Mouse (Mus musculus) limb, embryonic 13.5 days (tissue): Measurements from ENCODE around the gene Polg. TPM values are rescaled to one million over a fixed set of nuclear protein-coding genes. Genes with fewer than 3 reads are reported as not detected.

Experiments
- ATAC-seq: fragments of 200-750 bp; cut with Nextera tagmentation; 2 replicates; pipeline ENCODE4 v1.8.0; 2017; ENCODE audit warnings: low read depth, moderate number of reproducible peaks, moderate TSS enrichment; ENCODE audit not compliant: low FRiP score
- H3K27ac ChIP-seq: fragments of 300-500 bp; sonication (generic); 2 replicates; pipeline ENCODE4 v1.5.1; 2015; ENCODE audit warnings: inconsistent platforms, mild to moderate bottlenecking, moderate library complexity
- H3K27me3 ChIP-seq: fragments of 300-500 bp; sonication (generic); 2 replicates; pipeline ENCODE4 v1.6.1; 2015; ENCODE audit warnings: mild to moderate bottlenecking, inconsistent platforms
- H3K36me3 ChIP-seq: fragments of 300-500 bp; sonication (generic); 2 replicates; pipeline ENCODE4 v1.6.1; 2015; ENCODE audit warnings: inconsistent platforms, mild to moderate bottlenecking, moderate library complexity
- H3K4me1 ChIP-seq: fragments of 300-500 bp; sonication (generic); 2 replicates; pipeline ENCODE4 v1.6.1; 2015; ENCODE audit warnings: inconsistent platforms
- H3K4me2 ChIP-seq: fragments of 300-500 bp; sonication (generic); replicated peaks from 2 replicates; pipeline ENCODE4 v1.6.1; 2015; ENCODE audit warnings: inconsistent platforms, mild to moderate bottlenecking, moderate library complexity
- H3K4me3 ChIP-seq: fragments of 300-500 bp; sonication (generic); 2 replicates; pipeline ENCODE4 v1.5.1; 2015; ENCODE audit warnings: moderate library complexity, mild to moderate bottlenecking, inconsistent platforms
- H3K9ac ChIP-seq: fragments of 300-500 bp; sonication (generic); 2 replicates; pipeline ENCODE4 v1.6.1; 2015; ENCODE audit warnings: mild to moderate bottlenecking, inconsistent platforms
- H3K9me3 ChIP-seq: fragments of 300-500 bp; sonication (generic); 2 replicates; pipeline ENCODE4 v1.6.1; 2016; ENCODE audit warnings: inconsistent platforms
- WGBS: fragments of 180-500 bp; shearing (Covaris S2); methylation state at CpG from one replicate; pipeline ENCODE4 v1.1.7; 2015; 5-methylcytosine and 5-hydroxymethylcytosine counted together
- polyA plus RNA-seq: library from polyadenylated mRNA; unstranded; fragments of >200 nt; fragmentation: Nextera tagmentation; extraction: Ambion mirVana; gene quantifications from 2 replicates; pipeline ENCODE4 v1.2.1, GENCODE M21; 2015

Gene Polg
- polyA plus RNA-seq, 1 experiment from 2014 or later: 35.3 TPM

DNA sequence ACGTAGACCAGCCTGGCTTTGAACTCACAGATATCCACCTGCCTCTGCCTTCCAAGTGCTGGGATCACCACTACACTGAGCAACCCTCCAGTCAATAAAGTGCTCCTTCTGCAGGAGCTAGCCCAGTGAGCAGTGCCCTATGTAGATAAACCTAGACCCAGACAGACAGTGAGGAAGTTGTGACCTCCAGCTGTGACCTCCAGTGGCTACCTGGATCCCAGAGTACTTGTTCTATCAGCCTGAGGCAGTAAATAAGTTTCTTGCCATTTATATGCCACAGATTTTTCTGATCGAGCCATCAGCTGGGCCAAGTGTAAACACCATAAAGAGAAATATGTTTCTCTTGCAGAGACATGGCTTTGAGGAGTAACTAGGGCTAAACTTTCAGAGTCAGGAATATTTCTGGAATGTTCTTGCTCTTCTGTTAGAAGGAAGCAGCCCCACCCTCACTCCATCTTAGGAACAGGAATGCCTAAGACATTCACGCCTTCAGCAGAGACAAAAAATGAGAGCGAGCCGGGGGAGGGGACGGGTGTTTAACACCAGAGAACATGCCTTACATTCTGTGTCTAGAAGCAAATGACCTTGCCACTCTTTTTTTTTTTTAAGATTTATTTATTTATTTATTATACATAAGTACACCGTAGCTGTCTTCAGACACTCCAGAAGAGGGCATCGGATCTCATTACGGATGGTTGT, 7.5 kb upstream of the Polg start:
- Histone ChIP-seq H3K27me3 (0 out of 2 replicates have a peak, but pooled peaks cover 4% of the 10 kb centered on the region), H3K4me2 (no peak overlapping the region), H3K9ac (no peak overlapping the region), H3K36me3 (no peaks in the 10 kb centered on the region), H3K4me1 (no peaks in the 10 kb centered on the region), H3K27ac (no peak overlapping the region), H3K9me3 (peaks cover 2% of the 10 kb centered on the region; the same call in 1 of the 2 replicates), H3K4me3 (no peak overlapping the region)
- no peak for ATAC-seq
- WGBS: 88% methylated on average over 9 of the region's 9 CpGs

DNA sequence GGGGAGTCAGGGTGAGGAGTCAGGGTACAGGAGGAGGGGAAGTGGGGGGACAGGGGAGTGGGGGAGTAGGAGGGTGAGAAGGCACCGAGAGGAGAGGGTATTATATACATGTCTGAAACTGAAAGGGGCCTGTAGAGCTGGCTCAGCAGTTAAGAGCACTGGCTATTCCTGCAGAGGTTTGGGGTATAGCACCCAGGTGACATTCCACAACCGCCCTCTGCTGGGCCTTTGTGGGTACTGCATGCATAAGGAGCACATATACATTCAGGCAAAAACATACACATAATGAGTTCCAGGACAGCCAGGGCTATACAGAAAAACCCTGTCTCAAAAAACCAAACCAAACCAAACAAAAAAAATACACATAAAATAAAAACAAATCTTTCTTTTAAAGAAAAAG, 6.6 kb upstream of the Polg start:
- no peak for ATAC-seq
- Histone ChIP-seq H3K9ac (no peak overlapping the region), H3K36me3 (no peaks in the 10 kb centered on the region), H3K4me3 (no peak overlapping the region), H3K9me3 (peaks cover 2% of the 10 kb centered on the region; the same call in 1 of the 2 replicates), H3K4me2 (no peak overlapping the region), H3K27ac (no peak overlapping the region), H3K4me1 (peaks cover 5% of the 10 kb centered on the region), H3K27me3 (peaks cover 4% of the 10 kb centered on the region; the same call in 1 of the 2 replicates)
- 60% methylated on average over 2 of the region's 2 CpGs for WGBS

- ATAC-seq: no peak
- 67% methylated on average over 7 of the region's 7 CpGs for WGBS
- Histone ChIP-seq H3K4me1 (peaks cover 12% of the 10 kb centered on the region), H3K9ac (no peak overlapping the region), H3K36me3 (no peaks in the 10 kb centered on the region), H3K27ac (no peak overlapping the region), H3K9me3 (peaks cover 2% of the 10 kb centered on the region; the same call in 1 of the 2 replicates), H3K27me3 (peaks cover 4% of the 10 kb centered on the region; the same call in 1 of the 2 replicates), H3K4me3 (no peak overlapping the region), H3K4me2 (no peak overlapping the region)
These were observed 5.3 kb upstream of the Polg start for GRCm38 (mm10) chr7:79471436-79471835.

DNA sequence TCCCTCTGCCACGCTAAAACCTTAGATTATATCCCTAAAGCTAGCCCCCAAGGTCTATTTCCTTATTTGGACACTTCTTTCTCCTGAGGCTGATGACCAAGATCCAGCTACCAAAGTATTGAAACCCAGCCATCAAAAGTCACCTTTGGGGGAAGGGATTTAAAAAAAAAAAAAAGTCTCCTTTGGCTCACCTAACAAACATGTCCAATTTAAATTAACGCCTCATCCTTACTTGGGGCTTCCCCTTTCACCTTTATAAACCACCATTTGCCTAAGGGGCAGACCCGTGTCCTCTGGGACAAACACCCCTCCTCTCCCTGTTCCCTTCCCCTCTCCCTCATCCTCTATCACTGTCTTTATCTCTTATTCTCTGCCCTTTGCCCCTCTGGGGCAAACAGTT, 4.6 kb upstream of the Polg start:
- Histone ChIP-seq H3K4me3 (no peak overlapping the region), H3K4me2 (no peak overlapping the region), H3K9me3 (peaks cover 2% of the 10 kb centered on the region; the same call in 1 of the 2 replicates), H3K36me3 (no peaks in the 10 kb centered on the region), H3K9ac (no peak overlapping the region), H3K4me1 (peaks cover 12% of the 10 kb centered on the region), H3K27ac (no peak overlapping the region), H3K27me3 (peaks cover 4% of the 10 kb centered on the region; the same call in 1 of the 2 replicates)
- 58% methylated on average over 3 of the region's 3 CpGs for WGBS
- no peak for ATAC-seq

DNA sequence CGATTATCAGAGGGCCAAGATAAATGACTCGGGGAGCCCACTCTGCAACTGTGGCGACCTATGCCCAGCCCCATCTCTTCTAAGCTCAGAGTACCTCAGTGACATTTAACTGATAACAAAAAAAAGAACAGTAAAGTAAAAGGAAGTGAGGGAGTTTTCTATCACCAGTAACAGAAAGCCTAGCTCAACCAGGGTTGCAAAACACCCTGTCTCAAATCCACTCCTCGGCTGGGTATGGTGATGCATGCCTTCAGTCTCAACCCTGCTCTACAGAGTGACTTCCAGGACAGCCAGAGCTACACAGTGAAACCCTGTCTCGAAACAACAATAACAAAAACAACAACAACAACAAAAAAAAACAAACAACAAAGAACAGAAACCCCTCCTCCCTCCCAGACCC, 3.6 kb upstream of the Polg start:
- Histone ChIP-seq H3K4me2 (no peak overlapping the region), H3K9ac (no peak overlapping the region), H3K27ac (no peak overlapping the region), H3K4me1 (peaks cover 19% of the 10 kb centered on the region), H3K36me3 (no peaks in the 10 kb centered on the region), H3K27me3 (peaks cover 4% of the 10 kb centered on the region; the same call in 1 of the 2 replicates), H3K4me3 (no peak overlapping the region), H3K9me3 (peaks cover 2% of the 10 kb centered on the region; the same call in 1 of the 2 replicates)
- no peak for ATAC-seq
- WGBS: 75% methylated on average over 5 of the region's 5 CpGs

DNA sequence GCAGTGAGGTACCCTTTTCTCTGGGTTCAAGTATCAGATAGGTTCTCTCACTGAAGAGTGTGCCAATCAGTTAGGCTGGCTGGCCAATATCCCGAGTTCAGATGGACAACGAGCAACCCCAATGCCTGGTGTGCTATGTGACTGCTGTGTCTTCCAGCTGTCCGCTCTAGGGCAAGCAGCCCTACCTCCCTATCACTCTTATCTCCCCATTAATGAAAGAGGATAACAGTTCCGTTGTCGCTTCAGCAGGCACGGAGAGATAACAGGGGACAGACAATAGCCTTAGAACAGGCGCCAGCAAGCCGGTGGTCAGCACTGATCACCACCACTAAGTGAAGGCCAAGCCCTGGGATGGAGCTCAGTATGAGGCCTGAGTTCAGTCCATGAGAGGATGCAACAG, 2.8 kb upstream of the Polg start:
- ATAC-seq: no peak
- Histone ChIP-seq H3K9me3 (peaks cover 2% of the 10 kb centered on the region; the same call in 1 of the 2 replicates), H3K27me3 (peaks cover 4% of the 10 kb centered on the region; the same call in 1 of the 2 replicates), H3K36me3 (no peaks in the 10 kb centered on the region; the same call in 1 of the 2 replicates), H3K9ac (no peak overlapping the region), H3K4me1 (peaks cover 26% of the 10 kb centered on the region), H3K27ac (no peak overlapping the region), H3K4me2 (no peak overlapping the region), H3K4me3 (no peak overlapping the region)
- WGBS: 51% methylated on average over 8 of the region's 8 CpGs

- Histone ChIP-seq H3K4me3 (peak overlapping the region; percentile 13), H3K36me3 (peaks cover 6% of the 10 kb centered on the region; the same call in 1 of the 2 replicates), H3K9ac (no peak overlapping the region), H3K4me2 (peak overlapping the region; percentile 97), H3K9me3 (peaks cover 2% of the 10 kb centered on the region; the same call in 1 of the 2 replicates), H3K27me3 (peaks cover 4% of the 10 kb centered on the region; the same call in 1 of the 2 replicates), H3K4me1 (peaks cover 31% of the 10 kb centered on the region), H3K27ac (no peak overlapping the region)
- WGBS: 4% methylated on average over 4 of the region's 6 CpGs
- ATAC-seq: no peak
These were observed 1.8 kb upstream of the Polg start for GRCm38 (mm10) chr7:79467951-79468350.

GRCm38 (mm10) chr7:79465461-79466044, 609 bp downstream of the Polg start:
- ATAC-seq: no peak; the same call in 1 of the 2 replicates

GRCm38 (mm10) chr7:79464776-79465420, 1.3 kb downstream of the Polg start:
- no peak overlapping the region for H3K27ac ChIP-seq
- peaks cover 31% of the 10 kb centered on the region for H3K4me1 ChIP-seq
- peak overlapping the region; percentile 88 for H3K9ac ChIP-seq
- H3K4me2 ChIP-seq: peak overlapping the region; percentile 97
- peaks cover 4% of the 10 kb centered on the region; the same call in 1 of the 2 replicates for H3K27me3 ChIP-seq
- no peak for ATAC-seq
- 4% methylated on average over 47 of the region's 47 CpGs for WGBS
- H3K36me3 ChIP-seq: peaks cover 33% of the 10 kb centered on the region
- H3K9me3 ChIP-seq: no peaks in the 10 kb centered on the region
- H3K4me3 ChIP-seq: peak overlapping the region; percentile 89

More at GRCm38 (mm10) chr7:79465461-79466044, 609 bp downstream of the Polg start:
- under 1% methylated on average over 40 of the region's 47 CpGs for WGBS
- Histone ChIP-seq H3K4me1 (peaks cover 31% of the 10 kb centered on the region), H3K4me2 (peak overlapping the region; percentile 97), H3K9ac (peak overlapping the region; percentile 88), H3K27ac (peak overlapping the region; percentile 80), H3K9me3 (no peaks in the 10 kb centered on the region), H3K36me3 (peaks cover 26% of the 10 kb centered on the region), H3K4me3 (peak overlapping the region; percentile 89), H3K27me3 (peaks cover 4% of the 10 kb centered on the region; the same call in 1 of the 2 replicates)

- H3K9ac ChIP-seq: no peak overlapping the region; the same call in 1 of the 2 replicates
- H3K36me3 ChIP-seq: peaks cover 47% of the 10 kb centered on the region
- no peak overlapping the region; the same call in 1 of the 2 replicates for H3K4me2 ChIP-seq
- H3K9me3 ChIP-seq: no peaks in the 10 kb centered on the region
- H3K27me3 ChIP-seq: no peaks in the 10 kb centered on the region; the same call in 1 of the 2 replicates
- 89% methylated on average over 11 of the region's 11 CpGs for WGBS
- H3K4me1 ChIP-seq: peaks cover 31% of the 10 kb centered on the region
- ATAC-seq: no peak
- H3K27ac ChIP-seq: no peak overlapping the region
- 0 out of 2 replicates have a peak overlapping the region, but pooled peaks have one; percentile 89 for H3K4me3 ChIP-seq
These were observed 2.6 kb downstream of the Polg start for GRCm38 (mm10) chr7:79463376-79464077.

- Histone ChIP-seq H3K4me1 (peaks cover 18% of the 10 kb centered on the region), H3K4me3 (no peak overlapping the region), H3K27me3 (no peaks in the 10 kb centered on the region), H3K9me3 (no peaks in the 10 kb centered on the region), H3K4me2 (no peak overlapping the region), H3K36me3 (peaks cover 65% of the 10 kb centered on the region), H3K27ac (no peak overlapping the region), H3K9ac (no peak overlapping the region)
- 90% methylated on average over 10 of the region's 10 CpGs for WGBS
- no peak for ATAC-seq
These were observed 4.4 kb downstream of the Polg start for GRCm38 (mm10) chr7:79461721-79462120.
